Mouse (Mus musculus) small intestine, adult 2 months (tissue): ENCODE data around the gene Cdipt. TPM values are rescaled to one million over a fixed set of nuclear protein-coding genes. Genes with fewer than 3 reads are reported as not detected.

Experiments used
- H3K27ac ChIP-seq: fragments of 200-500 bp; 2 replicates; pipeline ENCODE4 v1.5.1; 2012; ENCODE audit warnings: low read depth, low read length, control low read depth, inconsistent platforms; ENCODE audit not compliant: insufficient read depth
- H3K27me3 ChIP-seq: fragments of 200-500 bp; 2 replicates; pipeline ENCODE4 v1.6.1; 2012; ENCODE audit warnings: mild to moderate bottlenecking, moderate library complexity, low read length, inconsistent platforms; ENCODE audit not compliant: control insufficient read depth, insufficient read depth
- H3K36me3 ChIP-seq: fragments of 200-500 bp; 2 replicates; pipeline ENCODE4 v1.6.1; 2012; ENCODE audit warnings: mild to moderate bottlenecking, low read length, control low read depth, inconsistent platforms; ENCODE audit not compliant: control insufficient read depth, insufficient read depth
- H3K4me1 ChIP-seq: fragments of 200-500 bp; 2 replicates; pipeline ENCODE4 v1.6.1; 2012; ENCODE audit warnings: low read length, inconsistent platforms, mixed read lengths; ENCODE audit not compliant: control insufficient read depth, insufficient read depth, insufficient read length
- H3K4me3 ChIP-seq: fragments of 200-500 bp; 2 replicates; pipeline ENCODE4 v1.5.1; 2012; ENCODE audit warnings: low read depth, mild to moderate bottlenecking, control low read depth, inconsistent platforms, low read length, moderate library complexity
- CTCF ChIP-seq: fragments of 200-500 bp; IDR thresholded peaks from 2 replicates; pipeline ENCODE4 v1.5.1; 2012; ENCODE audit warnings: low read depth, mild to moderate bottlenecking, control low read depth, inconsistent platforms, low read length, moderate library complexity, mixed read lengths; ENCODE audit not compliant: insufficient replicate concordance, insufficient read length; ENCODE audit errors: extremely low read depth
- POLR2A ChIP-seq: fragments of 200-500 bp; IDR thresholded peaks from 2 replicates; pipeline ENCODE4 v1.6.1; 2012; ENCODE audit warnings: low read depth, mild to moderate bottlenecking, control low read depth, inconsistent platforms, low read length, moderate library complexity
- WGBS: fragments of 180-500 bp; shearing (Covaris S2); methylation state at CpG from one replicate; pipeline ENCODE4 v1.1.7; 2018; 5-methylcytosine and 5-hydroxymethylcytosine counted together
- polyA plus RNA-seq: library from polyadenylated mRNA; depleted of rRNA; stranded (reverse); fragments of >200 nt; gene quantifications from 2 replicates; pipeline ENCODE4 v1.2.3, GENCODE M21; 2012

Gene Cdipt
- polyA plus RNA-seq, 1 experiment, result 467 TPM

DNA sequence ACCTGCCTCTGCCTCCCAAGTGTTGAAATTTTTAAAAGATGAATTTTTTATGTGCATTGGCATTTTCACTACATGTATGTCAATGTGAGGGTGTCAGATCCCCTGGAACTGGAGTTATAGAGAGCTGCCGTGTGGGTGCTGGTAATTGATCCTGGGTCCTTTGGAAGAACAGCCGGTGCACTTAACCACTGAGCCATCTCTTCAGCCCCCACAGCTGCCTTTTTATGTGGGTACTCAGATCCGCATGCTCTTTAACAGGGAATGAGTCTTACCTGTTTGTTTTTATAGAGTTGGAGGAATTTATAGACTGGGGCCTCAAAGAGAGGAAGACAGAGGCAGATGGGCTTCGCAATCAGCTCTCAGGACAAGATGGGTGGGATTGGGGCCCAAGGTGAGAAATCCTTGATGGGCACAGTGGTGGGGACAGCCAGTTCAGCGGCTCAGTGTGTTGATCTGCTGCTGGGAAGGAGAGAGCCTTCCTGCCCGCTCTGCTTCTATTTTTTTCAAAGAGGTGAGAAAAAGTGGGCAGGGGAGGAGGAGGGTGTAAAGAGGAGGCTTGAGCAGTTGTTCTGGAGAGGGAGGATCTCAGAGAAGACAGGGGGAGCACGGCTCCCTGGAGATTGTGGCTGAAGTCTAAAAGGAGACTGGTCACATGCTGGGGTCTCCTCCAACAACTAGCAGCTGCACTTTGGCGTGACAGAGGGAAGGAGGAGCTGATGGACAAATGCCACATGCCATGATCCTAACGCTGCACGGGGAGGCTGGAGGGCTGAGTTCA is 9.1 kb downstream of the Cdipt start:
- H3K36me3 ChIP-seq, result peaks cover 43% of the 10 kb centered on the region
- no peak for TF ChIP-seq POLR2A
- no peak for TF ChIP-seq CTCF
- no peak overlapping the region for H3K4me3 ChIP-seq
- no peaks in the 10 kb centered on the region for H3K27me3 ChIP-seq
- H3K4me1 ChIP-seq, result peaks cover 23% of the 10 kb centered on the region
- 78% methylated on average over 10 of the region's 10 CpGs for WGBS
- no peak overlapping the region for H3K27ac ChIP-seq

DNA sequence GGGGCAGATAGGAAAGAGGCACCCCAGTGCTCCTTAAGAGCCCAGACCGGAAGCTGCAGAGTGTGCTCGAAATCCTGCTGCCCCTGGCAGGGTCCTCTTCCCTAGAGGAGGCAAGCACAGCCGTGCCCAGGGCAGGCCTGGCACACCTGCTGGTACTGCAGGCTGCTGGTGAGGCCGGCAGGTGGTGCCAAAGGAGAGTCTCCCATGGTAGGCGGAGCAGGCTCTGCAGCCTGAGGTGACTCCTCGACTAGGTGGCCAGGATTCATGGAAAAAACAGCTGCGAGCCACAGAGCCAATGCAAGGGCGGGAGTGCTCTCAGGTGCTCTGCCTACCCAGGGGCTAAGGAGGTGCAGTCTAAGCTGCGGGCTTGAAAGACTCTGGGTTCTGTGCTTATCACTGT is 10.6 kb downstream of the Cdipt start:
- H3K27me3 ChIP-seq, result no peaks in the 10 kb centered on the region
- H3K36me3 ChIP-seq, result peaks cover 45% of the 10 kb centered on the region
- H3K4me3 ChIP-seq, result no peak overlapping the region
- H3K27ac ChIP-seq, result no peak overlapping the region
- WGBS, result 23% methylated on average over 9 of the region's 9 CpGs
- TF ChIP-seq CTCF (peak; percentile 62), POLR2A (no peak)
- H3K4me1 ChIP-seq, result peaks cover 20% of the 10 kb centered on the region; the same call in 1 of the 2 replicates

DNA sequence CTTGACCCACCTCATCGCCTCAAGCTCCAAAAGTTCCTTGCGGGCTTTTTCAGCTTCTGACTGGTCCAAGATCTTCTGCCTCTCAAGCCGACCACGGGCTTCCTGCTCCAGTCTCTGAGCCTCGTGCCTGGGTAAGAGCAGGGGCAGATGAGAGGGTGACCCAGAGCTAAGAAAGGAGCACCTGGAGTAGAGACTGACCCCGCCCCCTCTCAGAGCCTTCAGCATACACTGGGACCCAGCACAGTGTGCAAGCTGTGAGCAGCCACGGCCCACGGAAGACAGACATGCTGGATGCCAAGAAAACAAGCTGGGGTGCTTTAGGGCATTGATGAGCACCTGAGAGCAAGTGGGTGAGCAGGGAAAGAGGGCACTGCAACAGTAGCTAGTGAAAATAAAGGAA is 13.1 kb downstream of the Cdipt start:
- TF ChIP-seq CTCF (no peak), POLR2A (no peak)
- WGBS, result 80% methylated on average over 8 of the region's 8 CpGs
- Histone ChIP-seq H3K36me3 (peaks cover 63% of the 10 kb centered on the region), H3K27ac (no peak overlapping the region), H3K27me3 (no peaks in the 10 kb centered on the region), H3K4me1 (no peaks in the 10 kb centered on the region), H3K4me3 (no peak overlapping the region)

DNA sequence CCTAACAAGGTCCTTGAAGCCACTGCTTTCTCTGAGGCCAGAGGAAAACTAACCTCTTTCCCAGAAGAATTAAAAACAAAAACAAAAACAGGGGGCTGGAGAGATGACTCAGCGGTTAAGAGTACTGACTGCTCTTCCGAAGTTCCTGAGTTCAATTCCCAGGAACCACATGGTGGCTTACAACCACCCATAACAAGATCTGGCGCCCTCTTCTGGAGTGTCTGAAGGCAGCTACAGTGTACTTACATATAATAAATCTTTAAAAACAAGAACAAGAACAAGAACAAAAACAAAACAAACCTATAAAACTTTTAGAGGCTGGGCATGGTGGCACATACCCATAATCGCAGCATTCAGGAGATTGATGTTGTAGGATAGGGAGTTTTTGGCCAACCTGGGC is 20.7 kb downstream of the Cdipt start:
- Histone ChIP-seq H3K27ac (no peak overlapping the region), H3K27me3 (no peaks in the 10 kb centered on the region), H3K4me3 (no peak overlapping the region), H3K4me1 (no peaks in the 10 kb centered on the region), H3K36me3 (peaks cover 81% of the 10 kb centered on the region)
- WGBS, result 91% methylated on average over 4 of the region's 4 CpGs
- TF ChIP-seq POLR2A, result no peak
- TF ChIP-seq CTCF, result no peak

- no peak overlapping the region for H3K4me3 ChIP-seq
- 84% methylated on average over 10 of the region's 10 CpGs for whole genome bisulfite sequencing
- 0 out of 2 replicates have a peak, but pooled peaks cover 2% of the 10 kb centered on the region for H3K4me1 ChIP-seq
- no peaks in the 10 kb centered on the region for H3K27me3 ChIP-seq
- no peak for TF ChIP-seq CTCF
- TF ChIP-seq POLR2A, result no peak
- H3K36me3 ChIP-seq, result peaks cover 61% of the 10 kb centered on the region
- no peak overlapping the region for H3K27ac ChIP-seq
These were observed 23.9 kb downstream of the Cdipt start for GRCm38 (mm10) chr7:126999568-126999967.

GRCm38 (mm10) chr7:127003620-127004019 is 27.9 kb downstream of the Cdipt start:
- TF ChIP-seq POLR2A, result no peak
- TF ChIP-seq CTCF, result no peak
- Histone ChIP-seq H3K27ac (peak overlapping the region; percentile 43), H3K4me3 (peak overlapping the region; percentile 17; the same call in 1 of the 2 replicates), H3K36me3 (peaks cover 30% of the 10 kb centered on the region), H3K27me3 (no peaks in the 10 kb centered on the region), H3K4me1 (peaks cover 16% of the 10 kb centered on the region; the same call in 1 of the 2 replicates)
- WGBS, result 38% methylated on average over 5 of the region's 5 CpGs

GRCm38 (mm10) chr7:127004122-127004875 is 28.6 kb downstream of the Cdipt start:
- Histone ChIP-seq H3K4me1 (peaks cover 22% of the 10 kb centered on the region), H3K4me3 (no peak overlapping the region)
- WGBS, result 43% methylated on average over 4 of the region's 4 CpGs

More at GRCm38 (mm10) chr7:127004122-127004875, 28.6 kb downstream of the Cdipt start:
- TF ChIP-seq CTCF (no peak), POLR2A (no peak)
- Histone ChIP-seq H3K27me3 (no peaks in the 10 kb centered on the region), H3K27ac (peak overlapping the region; percentile 17), H3K36me3 (peaks cover 24% of the 10 kb centered on the region)
